Comparison of ENCODE assay signal across 10 mouse cellular contexts in genomic region chr10:60813606-60814005, GRCm38 (mm10). TPM values are rescaled to one million over a fixed set of nuclear protein-coding genes. Genes with fewer than 3 reads are reported as not detected.
DNase-seq lines count a peak whose midpoint lies in the region; ATAC-seq lines count a peak whose summit lies in the region.
"Had no signal": no experiment of that assay in that cellular context is flagged by ENCODE, and none has a peak within 500 bp of the region (broad histone marks: within the 10 kb centered on the region; RNA-seq: fewer than 3 reads in every experiment).

No protein-coding gene starts in this region.

- peaks cover 79% of the 10 kb centered on the region for H3K27me3 ChIP-seq in hindbrain, embryonic 10.5 days (ENCODE audit: insufficient read depth, poor library complexity, severe bottlenecking)
- peaks cover 17% of the 10 kb centered on the region for H3K27me3 ChIP-seq in hindbrain, embryonic 11.5 days (ENCODE audit: control insufficient read depth, insufficient read depth, low read length)
- peaks cover 17% of the 10 kb centered on the region for H3K27me3 ChIP-seq in midbrain, embryonic 11.5 days (ENCODE audit: control insufficient read depth, insufficient read depth, low read length)
- H3K27me3 ChIP-seq in midbrain, embryonic 15.5 days (replicated peaks) = peaks cover 9% of the 10 kb centered on the region
- H3K27me3 ChIP-seq in embryonic facial prominence, embryonic 14.5 days (replicated peaks; ENCODE audit: control insufficient read depth, insufficient read depth, low read length) = no peaks in the 10 kb centered on the region
- H3K27me3 ChIP-seq in neural tube, embryonic 13.5 days = peaks cover 37% of the 10 kb centered on the region

- H3K4me1 ChIP-seq in hindbrain, embryonic 10.5 days (replicated peaks) = peaks cover 86% of the 10 kb centered on the region
- H3K4me1 ChIP-seq in hindbrain, embryonic 11.5 days (replicated peaks; ENCODE audit: control insufficient read depth, insufficient read depth, low read length) = peaks cover 18% of the 10 kb centered on the region
- peaks cover 35% of the 10 kb centered on the region for H3K4me1 ChIP-seq in midbrain, embryonic 11.5 days (ENCODE audit: control insufficient read depth, insufficient read depth, low read length)
- H3K4me1 ChIP-seq in midbrain, embryonic 15.5 days = peaks cover 46% of the 10 kb centered on the region
- peaks cover 67% of the 10 kb centered on the region for H3K4me1 ChIP-seq in embryonic facial prominence, embryonic 14.5 days (ENCODE audit: control insufficient read depth, insufficient read depth, low read length)
- H3K4me1 ChIP-seq in neural tube, embryonic 13.5 days (replicated peaks) = peaks cover 64% of the 10 kb centered on the region

- no peak overlapping the region for H3K4me3 ChIP-seq in hindbrain, embryonic 10.5 days
- H3K4me3 ChIP-seq in hindbrain, embryonic 11.5 days (ENCODE audit: low read depth, low read length) = no peak overlapping the region
- no peak overlapping the region for H3K4me3 ChIP-seq in midbrain, embryonic 11.5 days (ENCODE audit: low read depth, low read length)
- no peak overlapping the region for H3K4me3 ChIP-seq in midbrain, embryonic 15.5 days
- H3K4me3 ChIP-seq in embryonic facial prominence, embryonic 14.5 days (ENCODE audit: low read depth, low read length) = no peak overlapping the region
- H3K4me3 ChIP-seq in neural tube, embryonic 13.5 days = no peak overlapping the region
- H3K4me3 ChIP-seq: megakaryocyte, embryonic 14.5 days had no signal

- WGBS in hindbrain, embryonic 10.5 days = 10% methylated on average over 8 of the region's 8 CpGs
- 16% methylated on average over 8 of the region's 8 CpGs for WGBS in hindbrain, embryonic 11.5 days
- 15% methylated on average over 8 of the region's 8 CpGs for WGBS in midbrain, embryonic 11.5 days
- 26% methylated on average over 8 of the region's 8 CpGs for WGBS in midbrain, embryonic 15.5 days
- WGBS in embryonic facial prominence, embryonic 14.5 days = 17% methylated on average over 8 of the region's 8 CpGs
- WGBS in neural tube, embryonic 13.5 days = 6% methylated on average over 8 of the region's 8 CpGs

- no peak for DNase-seq in hindbrain, embryonic 10.5 days (ENCODE audit: low spot score)
- no peak for DNase-seq in hindbrain, embryonic 11.5 days (ENCODE audit: low spot score)
- DNase-seq in midbrain, embryonic 11.5 days (ENCODE audit: low spot score, missing footprints) = peak; percentile 83
- DNase-seq in embryonic facial prominence, embryonic 14.5 days (ENCODE audit: low spot score) = no peak
- no peak for DNase-seq in left cerebral cortex, postnatal 25 days (ENCODE audit: low spot score in 2 of 2)
- DNase-seq: adrenal gland, postnatal 10 days; cerebellum, adult 18-20 months had no signal

- no peak overlapping the region for H3K4me2 ChIP-seq in hindbrain, embryonic 11.5 days (replicated peaks; ENCODE audit: low read depth, low read length)
- no peak overlapping the region for H3K4me2 ChIP-seq in midbrain, embryonic 11.5 days
- H3K4me2 ChIP-seq in midbrain, embryonic 15.5 days = no peak overlapping the region
- no peak overlapping the region for H3K4me2 ChIP-seq in embryonic facial prominence, embryonic 14.5 days (ENCODE audit: low read depth, low read length)
- no peak overlapping the region for H3K4me2 ChIP-seq in neural tube, embryonic 13.5 days

- H3K27ac ChIP-seq in hindbrain, embryonic 10.5 days = peak overlapping the region; percentile 72
- H3K27ac ChIP-seq in hindbrain, embryonic 11.5 days (ENCODE audit: low read depth, low read length) = no peak overlapping the region; the same call in 1 of the 2 replicates
- no peak overlapping the region for H3K27ac ChIP-seq in midbrain, embryonic 11.5 days (ENCODE audit: low read depth, low read length)
- no peak overlapping the region for H3K27ac ChIP-seq in midbrain, embryonic 15.5 days
- peak overlapping the region; percentile 46; the same call in 1 of the 2 replicates for H3K27ac ChIP-seq in embryonic facial prominence, embryonic 14.5 days (replicated peaks; ENCODE audit: low read depth, low read length)
- H3K27ac ChIP-seq in neural tube, embryonic 13.5 days (replicated peaks) = 0 out of 2 replicates have a peak overlapping the region, but pooled peaks have one; percentile 38

- ATAC-seq in hindbrain, embryonic 11.5 days (ENCODE audit: low FRiP score) = no peak
- ATAC-seq in midbrain, embryonic 11.5 days (ENCODE audit: low FRiP score) = no peak
- ATAC-seq in midbrain, embryonic 15.5 days (replicated peaks) = no peak
- no peak for ATAC-seq in embryonic facial prominence, embryonic 14.5 days (ENCODE audit: low read depth)
- no peak for ATAC-seq in neural tube, embryonic 13.5 days (ENCODE audit: low read depth)

- H3K9me3 ChIP-seq in hindbrain, embryonic 10.5 days = no peaks in the 10 kb centered on the region
- H3K9me3 ChIP-seq in hindbrain, embryonic 11.5 days (ENCODE audit: control insufficient read depth, low read length) = no peaks in the 10 kb centered on the region
- no peaks in the 10 kb centered on the region for H3K9me3 ChIP-seq in midbrain, embryonic 11.5 days (ENCODE audit: control insufficient read depth, low read length)
- H3K9me3 ChIP-seq in midbrain, embryonic 15.5 days = no peaks in the 10 kb centered on the region
- no peaks in the 10 kb centered on the region for H3K9me3 ChIP-seq in embryonic facial prominence, embryonic 14.5 days (ENCODE audit: control insufficient read depth, low read length)
- no peaks in the 10 kb centered on the region for H3K9me3 ChIP-seq in neural tube, embryonic 13.5 days
- H3K9me3 ChIP-seq: megakaryocyte, embryonic 14.5 days had no signal

- intact Hi-C loops in left cerebral cortex, postnatal 25 days (cut with DNase I) = no loop called here

- no peaks in the 10 kb centered on the region for H3K36me3 ChIP-seq in hindbrain, embryonic 10.5 days
- no peaks in the 10 kb centered on the region for H3K36me3 ChIP-seq in hindbrain, embryonic 11.5 days (ENCODE audit: control insufficient read depth, insufficient read depth, low read length)
- no peaks in the 10 kb centered on the region for H3K36me3 ChIP-seq in midbrain, embryonic 11.5 days (ENCODE audit: control insufficient read depth, insufficient read depth, low read length)
- no peaks in the 10 kb centered on the region for H3K36me3 ChIP-seq in midbrain, embryonic 15.5 days (replicated peaks)
- H3K36me3 ChIP-seq in embryonic facial prominence, embryonic 14.5 days (ENCODE audit: control insufficient read depth, insufficient read depth, low read length) = no peaks in the 10 kb centered on the region
- H3K36me3 ChIP-seq in neural tube, embryonic 13.5 days = no peaks in the 10 kb centered on the region

- H3K9ac ChIP-seq in hindbrain, embryonic 11.5 days (ENCODE audit: low read depth, low read length) = no peak overlapping the region
- no peak overlapping the region for H3K9ac ChIP-seq in midbrain, embryonic 11.5 days (ENCODE audit: low read length)
- no peak overlapping the region for H3K9ac ChIP-seq in midbrain, embryonic 15.5 days
- no peak overlapping the region for H3K9ac ChIP-seq in embryonic facial prominence, embryonic 14.5 days (ENCODE audit: low read depth, low read length)
- no peak overlapping the region for H3K9ac ChIP-seq in neural tube, embryonic 13.5 days

RNA-seq across cellular contexts. Expression of gene Unc5b, which starts 17.8 kb away (rescaled TPM):
- 2.4 and 2.6 TPM in 2 replicates for polyA plus RNA-seq in hindbrain, embryonic 10.5 days (2016; fragmentation: Nextera tagmentation; extraction: Ambion mirVana)
- 2.3 TPM in 2 replicates for polyA plus RNA-seq in hindbrain, embryonic 11.5 days (2014; fragmentation: Nextera tagmentation; extraction: Ambion mirVana)
- 2.8 and 3.5 TPM in 2 replicates for polyA plus RNA-seq in midbrain, embryonic 11.5 days (2014; fragmentation: Nextera tagmentation; extraction: Ambion mirVana)
- 2.8 and 2.9 TPM in 2 replicates for polyA plus RNA-seq in midbrain, embryonic 15.5 days (2015; fragmentation: Nextera tagmentation; extraction: Ambion mirVana)
- polyA plus RNA-seq in embryonic facial prominence, embryonic 14.5 days (2014; fragmentation: Nextera tagmentation; extraction: Ambion mirVana) = 6.1 and 6.6 TPM in 2 replicates
- 2.6 and 2.9 TPM in 2 replicates for polyA plus RNA-seq in neural tube, embryonic 13.5 days (2015; fragmentation: Nextera tagmentation; extraction: Ambion mirVana)
- 10 to 100 TPM; 10.1 to 10.8 TPM for total RNA-seq in left cerebral cortex, postnatal 25 days (2021)

Comparison
In these comparisons a context has a peak if more than half of its experiments do, and no peak if none do; other contexts are left out.
1. H3K27ac ChIP-seq: peak in hindbrain, embryonic 10.5 days (single experiment), embryonic facial prominence, embryonic 14.5 days (single experiment) and neural tube, embryonic 13.5 days (single experiment); none in hindbrain, embryonic 11.5 days (single experiment), midbrain, embryonic 11.5 days (single experiment) and midbrain, embryonic 15.5 days (single experiment).